Mouse (Mus musculus) large intestine, adult 2 months (tissue): Measurements from ENCODE around the gene Pdss1. TPM values are rescaled to one million over a fixed set of nuclear protein-coding genes. Genes with fewer than 3 reads are reported as not detected.

Source experiments
- DNase-seq: peaks from one replicate; pipeline ENCODE4 v3.0.0-alpha.2; 2012; ENCODE audit warnings: low read depth, low spot score
- WGBS: fragments of 180-500 bp; shearing (Covaris S2); methylation state at CpG from one replicate; pipeline ENCODE4 v1.1.7; 2018; 5-methylcytosine and 5-hydroxymethylcytosine counted together
- polyA plus RNA-seq: library from polyadenylated mRNA; depleted of rRNA; stranded (reverse); fragments of >200 nt; gene quantifications from 2 replicates; pipeline ENCODE4 v1.2.3, GENCODE M21; 2012; rRNA removed

Pdss1 gene
- polyA plus RNA-seq, 1 experiment: 17.8 TPM

GRCm38 (mm10) chr2:22954278-22954677 is 59.0 kb downstream of the Pdss1 start:
- no peak for DNase-seq
- 92% methylated on average over 4 of the region's 4 CpGs for WGBS

- DNase-seq: no peak
- WGBS: 94% methylated on average over 5 of the region's 5 CpGs
Observed at GRCm38 (mm10) chr2:22955914-22956313, 60.6 kb downstream of the Pdss1 start.

GRCm38 (mm10) chr2:22957415-22957814 is 62.1 kb downstream of the Pdss1 start:
- peak; percentile 18 for DNase-seq
- WGBS: 59% methylated on average over 1 of the region's 1 CpGs

- WGBS: 99% methylated on average over 2 of the region's 2 CpGs
- DNase-seq: no peak
Observed at GRCm38 (mm10) chr2:22961681-22962080, 66.4 kb downstream of the Pdss1 start.

GRCm38 (mm10) chr2:22962242-22962641 is 66.9 kb downstream of the Pdss1 start:
- no peak for DNase-seq
- WGBS: 94% methylated on average over 8 of the region's 8 CpGs

GRCm38 (mm10) chr2:22962970-22963369 is 67.6 kb downstream of the Pdss1 start:
- 43% methylated on average over 3 of the region's 3 CpGs for WGBS
- DNase-seq: no peak

GRCm38 (mm10) chr2:22977387-22977973 is 82.2 kb downstream of the Pdss1 start:
- no peak for DNase-seq
- 47% methylated on average over 3 of the region's 3 CpGs for WGBS

- WGBS: 79% methylated on average over 2 of the region's 2 CpGs
- no peak for DNase-seq
Observed at GRCm38 (mm10) chr2:22985973-22986657, 90.8 kb downstream of the Pdss1 start.

Other genes with a start within 250 kb of the Pdss1 start
- gene Apbb1ip, start 121.4 kb upstream of the Pdss1 start, polyA plus RNA-seq: 2.1 and 3.1 TPM in 2 replicates
- 80.1 and 120 TPM in 2 replicates for gene Abi1, start 144.7 kb downstream of the Pdss1 start, polyA plus RNA-seq
- gene Acbd5, start 172.6 kb downstream of the Pdss1 start, polyA plus RNA-seq: 3.2 and 8.3 TPM in 2 replicates